Mouse (Mus musculus) liver, embryonic 14.5 days (tissue): ENCODE measurements around the gene Cdyl2.

Source experiments
- CTCF ChIP-seq: IDR thresholded peaks from 2 replicates; pipeline ENCODE4 v1.5.1; 2016; ENCODE audit warnings: antibody characterized with exemption, low read depth, control low read depth
- EP300 ChIP-seq: IDR thresholded peaks from 2 replicates; pipeline ENCODE4 v1.6.1; 2016; ENCODE audit warnings: antibody characterized with exemption, low read depth

GRCm38 (mm10) chr8:116590106-116590505, 142.7 kb downstream of the Cdyl2 start:
- TF ChIP-seq CTCF (no peak), EP300 (no peak)
